Mouse (Mus musculus): ENCODE results near the gene 4930404H24Rik. TPM values are rescaled to one million over a fixed set of nuclear protein-coding genes. Genes with fewer than 3 reads are reported as not detected.

The 4930404H24Rik gene
- polyA plus RNA-seq, 1 experiment from 2014 or later = not detected

- H3K9ac ChIP-seq (ENCODE audit: low read depth, low read length) = no peak overlapping the region
- H3K9me3 ChIP-seq (replicated peaks; ENCODE audit: low read length) = no peaks in the 10 kb centered on the region
- H3K4me2 ChIP-seq (ENCODE audit: low read length) = 0 out of 2 replicates have a peak overlapping the region, but pooled peaks have one; percentile 99
- no peak for TF ChIP-seq CTCF (IDR thresholded peaks at IDR 0.05; ENCODE audit: low read depth)
- H3K4me3 ChIP-seq (replicated peaks; ENCODE audit: low read depth, low read length) = no peak overlapping the region
- H3K27ac ChIP-seq = peak overlapping the region; percentile 42
- no peaks in the 10 kb centered on the region for H3K27me3 ChIP-seq (ENCODE audit: insufficient read depth, low read length)
- DNase-seq (ENCODE audit: low spot score) (no peak), ATAC-seq (replicated peaks; ENCODE audit: low FRiP score, low read depth) (no peak)
- WGBS = 56% methylated on average over 9 of the region's 9 CpGs
- H3K4me1 ChIP-seq (replicated peaks; ENCODE audit: insufficient read depth, low read length) = peaks cover 26% of the 10 kb centered on the region; the same call in 1 of the 2 replicates
- H3K36me3 ChIP-seq (ENCODE audit: insufficient read depth, low read length) = no peaks in the 10 kb centered on the region
These were observed 34.4 kb downstream of the 4930404H24Rik start for GRCm38 (mm10) chr2:153526850-153527530.

GRCm38 (mm10) chr2:153527580-153528531 is 35.3 kb downstream of the 4930404H24Rik start:
- Histone ChIP-seq H3K9me3 (replicated peaks; ENCODE audit: low read length) (no peaks in the 10 kb centered on the region), H3K27ac (peak overlapping the region; percentile 58), H3K36me3 (ENCODE audit: insufficient read depth, low read length) (no peaks in the 10 kb centered on the region), H3K9ac (ENCODE audit: low read depth, low read length) (peak overlapping the region; percentile 63), H3K4me2 (ENCODE audit: low read length) (peak overlapping the region; percentile 99), H3K4me1 (replicated peaks; ENCODE audit: insufficient read depth, low read length) (peaks cover 26% of the 10 kb centered on the region; the same call in 1 of the 2 replicates), H3K4me3 (replicated peaks; ENCODE audit: low read depth, low read length) (peak overlapping the region; percentile 64), H3K27me3 (ENCODE audit: insufficient read depth, low read length) (no peaks in the 10 kb centered on the region)
- WGBS = 7% methylated on average over 41 of the region's 85 CpGs
- DNase-seq (ENCODE audit: low spot score) (peak; percentile 68), ATAC-seq (replicated peaks; ENCODE audit: low FRiP score, low read depth) (peak; percentile 41)
- TF ChIP-seq CTCF (IDR thresholded peaks at IDR 0.05; ENCODE audit: low read depth) = no peak

- Histone ChIP-seq H3K4me3 (replicated peaks; ENCODE audit: low read depth, low read length) (peak overlapping the region; percentile 64), H3K9ac (ENCODE audit: low read depth, low read length) (peak overlapping the region; percentile 63), H3K27me3 (ENCODE audit: insufficient read depth, low read length) (no peaks in the 10 kb centered on the region), H3K4me2 (ENCODE audit: low read length) (peak overlapping the region; percentile 99), H3K27ac (peak overlapping the region; percentile 58; the same call in 1 of the 2 replicates), H3K36me3 (ENCODE audit: insufficient read depth, low read length) (no peaks in the 10 kb centered on the region), H3K9me3 (replicated peaks; ENCODE audit: low read length) (no peaks in the 10 kb centered on the region), H3K4me1 (replicated peaks; ENCODE audit: insufficient read depth, low read length) (peaks cover 26% of the 10 kb centered on the region; the same call in 1 of the 2 replicates)
- ATAC-seq (replicated peaks; ENCODE audit: low FRiP score, low read depth) (peak; percentile 41), DNase-seq (ENCODE audit: low spot score) (no peak)
- WGBS = 2% methylated on average over 33 of the region's 70 CpGs
- no peak for TF ChIP-seq CTCF (IDR thresholded peaks at IDR 0.05; ENCODE audit: low read depth)
These were observed 36.2 kb downstream of the 4930404H24Rik start for GRCm38 (mm10) chr2:153528571-153529364.

- Histone ChIP-seq H3K27ac (peak overlapping the region; percentile 31; the same call in 1 of the 2 replicates), H3K4me1 (replicated peaks; ENCODE audit: insufficient read depth, low read length) (peaks cover 26% of the 10 kb centered on the region; the same call in 1 of the 2 replicates), H3K9me3 (replicated peaks; ENCODE audit: low read length) (no peaks in the 10 kb centered on the region), H3K36me3 (ENCODE audit: insufficient read depth, low read length) (no peaks in the 10 kb centered on the region), H3K4me2 (ENCODE audit: low read length) (peak overlapping the region; percentile 99), H3K4me3 (replicated peaks; ENCODE audit: low read depth, low read length) (peak overlapping the region; percentile 64), H3K27me3 (ENCODE audit: insufficient read depth, low read length) (no peaks in the 10 kb centered on the region), H3K9ac (ENCODE audit: low read depth, low read length) (peak overlapping the region; percentile 63)
- peak; percentile 44 for DNase-seq (ENCODE audit: low spot score)
- ATAC-seq (replicated peaks; ENCODE audit: low FRiP score, low read depth) = peak; percentile 9; the same call in 1 of the 2 replicates
- 4% methylated on average over 44 of the region's 53 CpGs for WGBS
- TF ChIP-seq CTCF (IDR thresholded peaks at IDR 0.05; ENCODE audit: low read depth) = no peak
These were observed 36.8 kb downstream of the 4930404H24Rik start for GRCm38 (mm10) chr2:153529365-153529781.

GRCm38 (mm10) chr2:153529931-153530766 is 37.6 kb downstream of the 4930404H24Rik start, which contains the start of gene Nol4l:
Nol4l (minus strand) TSS chr2:153529971.
- WGBS = 1% methylated on average over 34 of the region's 86 CpGs
- Histone ChIP-seq H3K9me3 (replicated peaks; ENCODE audit: low read length) (no peaks in the 10 kb centered on the region), H3K36me3 (ENCODE audit: insufficient read depth, low read length) (no peaks in the 10 kb centered on the region), H3K27ac (peak within 1 kb of the TSS; percentile 31; the same call in 1 of the 2 replicates), H3K9ac (ENCODE audit: low read depth, low read length) (peak within 1 kb of the TSS; percentile 63), H3K4me2 (ENCODE audit: low read length) (peak within 1 kb of the TSS; percentile 99), H3K4me1 (replicated peaks; ENCODE audit: insufficient read depth, low read length) (peaks cover 26% of the 10 kb centered on the region; the same call in 1 of the 2 replicates), H3K4me3 (replicated peaks; ENCODE audit: low read depth, low read length) (peak within 1 kb of the TSS; percentile 64), H3K27me3 (ENCODE audit: insufficient read depth, low read length) (no peaks in the 10 kb centered on the region)
- no peak for DNase-seq (ENCODE audit: low spot score)
- ATAC-seq (replicated peaks; ENCODE audit: low FRiP score, low read depth) = 0 out of 2 replicates have a peak, but pooled peaks have one; percentile 6
- TF ChIP-seq CTCF (IDR thresholded peaks at IDR 0.05; ENCODE audit: low read depth) = no peak
